Mouse (Mus musculus) neural tube, embryonic 14.5 days (tissue): ENCODE measurements around the gene Usp49. TPM values are rescaled to one million over a fixed set of nuclear protein-coding genes. Genes with fewer than 3 reads are reported as not detected.
"Not testable (repeated sequence)": the region's sequence is repeated elsewhere in the genome, so short reads cannot be mapped to it uniquely, and the experiment has no call there.

ENCODE experiments used
- ATAC-seq: fragments of 200-750 bp; cut with Nextera tagmentation; 2 replicates; pipeline ENCODE4 v1.8.0; 2017; ENCODE audit warnings: low read depth, mild to moderate bottlenecking, moderate TSS enrichment, moderate library complexity
- H3K27ac ChIP-seq: fragments of 300-500 bp; sonication (generic); 2 replicates; pipeline ENCODE4 v1.5.1; 2014; ENCODE audit warnings: low read depth, mild to moderate bottlenecking, control low read depth, low read length, moderate library complexity, mixed read lengths
- H3K27me3 ChIP-seq: fragments of 300-500 bp; sonication (generic); 2 replicates; pipeline ENCODE4 v1.6.1; 2014; ENCODE audit warnings: low read length; ENCODE audit not compliant: control insufficient read depth, insufficient read depth
- H3K36me3 ChIP-seq: fragments of 300-500 bp; sonication (generic); 2 replicates; pipeline ENCODE4 v1.6.1; 2014; ENCODE audit warnings: low read length, mixed read lengths; ENCODE audit not compliant: control insufficient read depth, insufficient read depth
- H3K4me1 ChIP-seq: fragments of 300-500 bp; sonication (generic); 2 replicates; pipeline ENCODE4 v1.6.1; 2014; ENCODE audit warnings: low read length; ENCODE audit not compliant: control insufficient read depth, insufficient read depth
- H3K4me2 ChIP-seq: fragments of 300-500 bp; sonication (generic); 2 replicates; pipeline ENCODE4 v1.6.1; 2014; ENCODE audit warnings: mild to moderate bottlenecking, low read depth, low read length, control low read depth
- H3K4me3 ChIP-seq: fragments of 300-500 bp; sonication (generic); 2 replicates; pipeline ENCODE4 v1.5.1; 2014; ENCODE audit warnings: low read depth, low read length, control low read depth, mixed read lengths
- H3K9ac ChIP-seq: fragments of 300-500 bp; sonication (generic); replicated peaks from 2 replicates; pipeline ENCODE4 v1.6.1; 2014; ENCODE audit warnings: low read depth, mild to moderate bottlenecking, control low read depth, low read length, mixed read lengths
- H3K9me3 ChIP-seq: fragments of 300-500 bp; sonication (generic); 2 replicates; pipeline ENCODE4 v1.6.1; 2016; ENCODE audit warnings: low read length; ENCODE audit not compliant: control insufficient read depth
- WGBS: fragments of 180-500 bp; shearing (Covaris S2); extraction: QIAGEN DNeasy Blood & Tissue Kit; methylation state at CpG from one replicate; pipeline ENCODE4 v1.1.7; 2014; 5-methylcytosine and 5-hydroxymethylcytosine counted together
- polyA plus RNA-seq: library from polyadenylated mRNA; unstranded; fragments of >200 nt; fragmentation: Nextera tagmentation; extraction: Ambion mirVana; gene quantifications from 2 replicates; pipeline ENCODE4 v1.2.1, GENCODE M21; 2014

The Usp49 gene
- polyA plus RNA-seq, 1 experiment from 2014 or later = 5.9 TPM

DNA sequence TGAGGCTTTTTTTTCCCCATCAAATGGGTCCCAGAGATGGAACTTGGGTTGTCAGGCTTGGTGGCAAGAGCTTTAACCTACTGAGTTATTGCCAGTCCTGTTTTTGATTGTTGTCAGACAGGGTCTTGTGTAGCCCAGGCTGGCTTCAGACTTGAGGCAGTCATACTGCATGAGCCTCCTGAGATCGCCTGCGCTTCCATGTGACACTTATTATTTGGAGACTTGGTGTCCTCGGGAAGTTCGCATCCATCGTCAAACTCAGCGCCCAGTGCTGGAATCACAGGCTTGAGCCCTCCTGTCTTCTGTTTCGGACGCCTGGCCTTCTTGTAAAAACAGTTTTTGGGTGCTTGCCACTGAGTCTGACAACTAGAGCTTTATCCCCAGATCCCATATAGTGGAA is 14.4 kb upstream of the Usp49 start:
- no peaks in the 10 kb centered on the region for H3K9me3 ChIP-seq
- H3K27me3 ChIP-seq = no peaks in the 10 kb centered on the region
- H3K27ac ChIP-seq = no peak overlapping the region
- peaks cover 26% of the 10 kb centered on the region; the same call in 1 of the 2 replicates for H3K36me3 ChIP-seq
- no peak overlapping the region for H3K4me3 ChIP-seq
- 96% methylated on average over 8 of the region's 8 CpGs for WGBS
- no peak overlapping the region for H3K9ac ChIP-seq
- H3K4me2 ChIP-seq = no peak overlapping the region
- no peak for ATAC-seq
- peaks cover 12% of the 10 kb centered on the region for H3K4me1 ChIP-seq

DNA sequence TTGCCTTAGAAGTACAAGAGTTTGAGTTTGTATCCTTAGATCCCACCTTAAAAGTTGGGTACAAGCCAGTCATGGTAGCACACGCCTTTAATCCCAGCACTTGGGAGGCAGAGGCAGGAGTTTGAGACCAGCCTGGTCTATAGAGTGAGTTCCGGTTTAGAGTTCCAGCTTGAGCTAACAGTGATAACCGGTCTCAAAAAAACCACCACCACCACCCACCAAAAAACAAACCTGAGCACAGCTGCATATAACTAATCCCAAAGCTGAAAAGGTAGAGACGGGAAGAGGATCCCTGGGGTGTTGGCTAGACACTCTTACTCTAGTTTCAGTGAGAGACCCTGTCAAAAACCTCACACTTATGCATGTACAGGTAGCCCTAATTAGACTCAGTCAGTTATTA is 13.8 kb upstream of the Usp49 start:
- Histone ChIP-seq H3K36me3 (peaks cover 26% of the 10 kb centered on the region; the same call in 1 of the 2 replicates), H3K4me3 (no peak overlapping the region), H3K27ac (no peak overlapping the region), H3K9ac (no peak overlapping the region), H3K4me1 (peaks cover 12% of the 10 kb centered on the region), H3K4me2 (no peak overlapping the region), H3K9me3 (no peaks in the 10 kb centered on the region), H3K27me3 (no peaks in the 10 kb centered on the region)
- WGBS = 95% methylated on average over 4 of the region's 4 CpGs
- no peak for ATAC-seq

DNA sequence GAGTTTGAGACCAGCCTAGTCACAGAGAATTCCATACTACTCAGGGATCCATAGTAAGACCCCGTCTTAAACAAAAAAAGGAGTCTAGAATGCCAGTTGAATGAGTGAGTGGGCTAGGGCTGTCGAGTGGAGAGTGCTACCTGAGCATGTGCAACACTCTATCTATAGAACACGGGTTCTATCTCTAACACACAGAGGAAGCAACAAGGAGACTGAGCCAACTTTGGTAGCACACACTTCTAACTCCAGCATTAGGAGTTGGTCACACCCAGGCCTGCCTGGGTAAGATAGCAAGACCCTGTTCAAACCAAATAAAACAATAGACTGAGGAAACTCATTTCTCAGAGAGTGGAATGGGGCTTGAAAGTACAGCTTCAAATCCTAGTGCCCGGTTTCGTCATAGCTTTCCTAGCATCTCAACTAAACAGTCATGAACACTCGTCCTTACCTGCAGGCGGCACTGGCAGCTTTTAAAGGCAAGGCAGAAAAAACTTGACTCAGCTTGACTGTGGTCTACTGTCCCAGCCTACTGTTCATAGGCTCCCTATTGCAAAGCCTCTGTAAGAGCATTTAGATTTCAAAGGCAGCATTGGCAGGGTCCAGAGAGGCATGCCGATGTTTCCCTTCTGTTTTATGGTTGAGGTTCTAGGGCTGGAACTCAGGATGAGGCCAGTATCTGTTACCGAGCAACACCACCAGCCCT is 12.7 kb upstream of the Usp49 start:
- peaks cover 34% of the 10 kb centered on the region for H3K36me3 ChIP-seq
- ATAC-seq = no peak
- H3K4me3 ChIP-seq = no peak overlapping the region
- H3K27me3 ChIP-seq = no peaks in the 10 kb centered on the region
- H3K4me2 ChIP-seq = no peak overlapping the region
- WGBS = 93% methylated on average over 9 of the region's 9 CpGs
- H3K9ac ChIP-seq = no peak overlapping the region
- no peaks in the 10 kb centered on the region for H3K9me3 ChIP-seq
- H3K4me1 ChIP-seq = 0 out of 2 replicates have a peak, but pooled peaks cover 4% of the 10 kb centered on the region
- no peak overlapping the region for H3K27ac ChIP-seq

DNA sequence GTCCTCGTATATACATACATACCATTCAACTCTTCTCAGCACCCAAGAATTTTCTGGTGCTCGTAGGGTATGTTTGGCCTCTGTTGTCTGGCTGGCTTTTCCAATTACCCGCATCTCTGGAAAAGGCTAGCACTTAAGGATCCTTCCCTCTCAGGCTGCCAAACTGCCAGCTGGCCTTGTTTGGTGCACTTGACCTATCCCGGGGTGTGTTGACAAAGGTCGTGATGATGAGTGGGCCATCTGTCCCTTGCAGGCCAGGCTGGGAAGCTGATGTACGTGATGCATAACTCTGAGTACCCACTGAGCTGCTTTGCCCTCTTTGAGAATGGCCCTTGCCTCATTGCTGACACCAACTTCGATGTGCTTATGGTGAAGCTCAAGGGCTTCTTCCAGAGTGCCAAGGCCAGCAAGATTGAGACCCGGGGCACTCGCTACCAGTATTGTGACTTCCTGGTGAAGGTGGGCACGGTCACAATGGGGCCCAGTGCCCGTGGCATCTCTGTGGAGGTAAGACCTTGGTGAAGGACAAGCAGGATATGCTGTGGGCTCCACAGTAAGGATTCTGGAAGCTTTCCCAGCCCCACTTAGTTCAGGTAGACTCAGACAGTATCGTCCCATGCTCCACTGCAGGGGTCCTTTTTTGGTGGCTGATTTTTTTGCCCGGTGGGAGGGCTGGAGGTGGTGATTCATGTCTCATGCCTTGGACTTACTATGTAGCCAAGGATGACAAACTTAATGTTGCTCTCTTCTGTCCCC is 11.8 kb upstream of the Usp49 start:
- no peak for ATAC-seq

DNA sequence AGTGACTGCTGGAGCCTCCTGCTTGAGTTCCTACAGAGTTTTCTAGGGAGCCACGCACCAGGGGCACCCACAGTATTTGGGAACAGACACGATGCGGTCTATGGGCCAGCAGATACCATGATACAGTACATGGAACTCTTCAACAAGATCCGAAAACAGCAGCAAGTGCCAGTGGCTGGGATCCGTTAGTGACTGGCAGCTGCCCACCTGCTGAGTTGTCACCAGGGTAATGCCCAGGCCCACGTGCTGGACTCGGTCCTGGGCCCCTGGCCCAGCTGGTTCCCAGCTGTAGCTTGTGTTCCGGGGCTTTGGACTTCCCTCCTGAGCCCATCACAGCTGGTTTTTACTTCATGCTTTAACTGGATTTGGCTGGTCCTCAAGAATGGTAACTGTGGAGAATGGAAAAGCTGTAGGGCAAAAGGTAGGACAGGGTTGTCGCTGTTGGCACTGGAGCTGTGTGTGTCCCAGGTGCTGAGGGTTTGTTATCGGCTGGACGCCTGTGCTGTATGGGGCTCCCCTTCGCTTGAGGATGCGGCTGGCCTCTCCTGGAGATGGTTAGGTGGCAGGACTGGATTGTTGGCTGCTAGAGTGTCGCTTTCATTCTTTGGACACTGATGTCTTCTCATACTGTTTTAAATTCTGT is 7.5 kb upstream of the Usp49 start:
- H3K27me3 ChIP-seq = no peaks in the 10 kb centered on the region
- H3K9me3 ChIP-seq = no peaks in the 10 kb centered on the region
- H3K4me1 ChIP-seq = no peaks in the 10 kb centered on the region
- ATAC-seq = no peak
- no peak overlapping the region for H3K4me2 ChIP-seq
- H3K36me3 ChIP-seq = peaks cover 32% of the 10 kb centered on the region
- 96% methylated on average over 14 of the region's 14 CpGs for WGBS
- H3K27ac ChIP-seq = no peak overlapping the region
- no peak overlapping the region for H3K4me3 ChIP-seq
- no peak overlapping the region for H3K9ac ChIP-seq

More for the DNA sequence above, 11.8 kb upstream of the Usp49 start:
- Histone ChIP-seq H3K27ac (no peak overlapping the region), H3K4me1 (no peaks in the 10 kb centered on the region), H3K4me3 (no peak overlapping the region), H3K9ac (no peak overlapping the region), H3K36me3 (peaks cover 43% of the 10 kb centered on the region), H3K27me3 (no peaks in the 10 kb centered on the region), H3K9me3 (no peaks in the 10 kb centered on the region), H3K4me2 (no peak overlapping the region)
- 90% methylated on average over 13 of the region's 13 CpGs for WGBS

DNA sequence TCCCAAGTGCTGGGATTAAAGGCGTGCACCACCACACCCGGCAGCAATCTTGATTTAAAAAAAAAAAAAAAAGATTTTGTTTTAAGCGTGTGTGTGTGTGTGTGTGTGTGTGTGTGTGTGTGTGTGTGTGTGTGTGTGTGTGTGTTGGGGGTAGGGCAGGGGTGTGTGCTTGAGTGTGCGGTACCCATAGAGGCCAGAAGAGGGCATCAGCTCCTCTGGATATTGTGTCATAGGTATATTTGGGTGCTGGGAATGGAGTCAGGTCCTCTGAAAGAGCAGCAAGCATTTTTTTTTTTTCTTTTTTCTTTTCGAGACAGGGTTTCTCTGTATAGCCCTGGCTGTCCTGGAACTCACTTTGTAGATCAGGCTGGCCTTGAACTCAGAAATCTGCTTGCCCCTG is 5.9 kb upstream of the Usp49 start:
- H3K9ac ChIP-seq, H3K4me3 ChIP-seq, H3K4me2 ChIP-seq, ATAC-seq, H3K27ac ChIP-seq, H3K27me3 ChIP-seq, H3K9me3 ChIP-seq, H3K4me1 ChIP-seq: not testable (repeated sequence)
- 95% methylated on average over 5 of the region's 5 CpGs for WGBS
- H3K36me3 ChIP-seq = peaks cover 24% of the 10 kb centered on the region

DNA sequence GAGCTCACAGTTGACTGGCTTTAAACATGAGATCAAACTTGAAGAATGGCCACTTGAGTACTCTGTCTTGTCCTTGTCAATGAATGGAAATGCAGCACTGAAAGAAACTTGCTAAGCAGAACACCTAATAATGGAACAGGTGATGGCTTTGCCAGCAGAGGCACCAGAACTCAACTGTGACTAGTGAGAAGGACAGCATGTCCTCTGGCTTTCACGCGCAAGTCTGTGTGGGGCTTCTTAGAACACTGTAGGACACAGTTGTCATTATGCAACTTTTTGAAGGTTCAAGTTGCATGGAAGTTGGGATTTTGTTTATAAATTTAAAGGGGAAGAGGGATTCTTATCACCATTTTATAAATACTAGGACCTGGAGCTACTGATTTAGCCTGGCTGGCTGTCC is 5.4 kb upstream of the Usp49 start:
- H3K27ac ChIP-seq = no peak overlapping the region
- H3K36me3 ChIP-seq = peaks cover 23% of the 10 kb centered on the region

DNA sequence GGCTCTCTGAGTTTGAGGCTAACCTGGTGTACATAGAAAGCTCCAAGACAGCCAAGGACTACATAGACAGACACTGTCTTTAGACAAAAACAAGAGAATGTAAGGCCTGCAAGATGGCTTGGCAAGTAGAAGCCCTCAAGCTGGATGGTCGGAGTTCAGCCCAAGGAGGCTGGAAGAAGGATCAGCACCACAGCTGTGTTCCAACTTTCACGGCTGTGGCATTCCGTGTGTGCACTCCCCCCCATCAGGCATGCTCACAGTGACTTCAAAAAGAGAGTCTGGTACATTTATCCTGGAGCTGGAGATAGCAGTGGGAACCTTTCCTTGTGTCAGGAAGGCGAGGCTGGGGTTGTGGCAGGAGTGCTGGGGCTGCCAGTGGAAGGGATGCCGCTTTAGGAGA is 4.5 kb upstream of the Usp49 start:
- no peak for ATAC-seq
- WGBS = 91% methylated on average over 5 of the region's 5 CpGs
- Histone ChIP-seq H3K27ac (no peak overlapping the region), H3K4me1 (peaks cover 6% of the 10 kb centered on the region), H3K4me2 (no peak overlapping the region), H3K36me3 (peaks cover 23% of the 10 kb centered on the region), H3K9ac (no peak overlapping the region), H3K4me3 (no peak overlapping the region), H3K27me3 (no peaks in the 10 kb centered on the region), H3K9me3 (no peaks in the 10 kb centered on the region)

More for the DNA sequence above, 5.4 kb upstream of the Usp49 start:
- Histone ChIP-seq H3K4me3 (no peak overlapping the region), H3K9ac (no peak overlapping the region), H3K9me3 (no peaks in the 10 kb centered on the region), H3K27me3 (no peaks in the 10 kb centered on the region), H3K4me1 (no peaks in the 10 kb centered on the region), H3K4me2 (no peak overlapping the region)
- ATAC-seq = no peak
- 89% methylated on average over 2 of the region's 2 CpGs for WGBS

DNA sequence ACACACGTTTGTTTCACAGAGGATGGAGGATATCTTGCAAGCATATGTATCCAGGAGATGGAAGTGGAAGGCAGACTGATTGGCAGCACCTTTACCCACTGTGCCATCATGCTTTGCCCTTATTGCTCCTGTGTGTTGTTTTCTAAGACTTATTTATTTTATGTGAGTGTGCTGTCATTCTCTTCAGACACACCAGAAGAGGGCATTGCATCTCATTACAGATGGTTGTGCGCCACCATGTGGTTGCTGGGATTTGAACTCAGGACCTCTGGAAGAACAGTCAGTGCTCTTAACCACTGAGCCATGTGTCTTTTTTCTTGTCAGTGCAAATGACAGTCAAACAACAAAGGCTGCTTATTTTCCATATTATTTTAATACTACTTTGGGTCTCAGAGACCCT is 2.7 kb upstream of the Usp49 start:
- Histone ChIP-seq H3K4me1 (peaks cover 19% of the 10 kb centered on the region), H3K9ac (no peak overlapping the region), H3K4me3 (no peak overlapping the region), H3K36me3 (peaks cover 15% of the 10 kb centered on the region), H3K27me3 (no peaks in the 10 kb centered on the region), H3K9me3 (no peaks in the 10 kb centered on the region), H3K4me2 (no peak overlapping the region; the same call in 1 of the 2 replicates), H3K27ac (no peak overlapping the region)
- no peak for ATAC-seq
- WGBS = 86% methylated on average over 2 of the region's 2 CpGs
